Mouse (Mus musculus) testis, postnatal 10 days (tissue): Measurements from ENCODE around the gene Cilp.
"Not testable (repeated sequence)": the region's sequence is repeated elsewhere in the genome, so short reads cannot be mapped to it uniquely, and the experiment has no call there.

Experiments used
- DNase-seq: peaks from one replicate; pipeline ENCODE4 v3.0.0; 2021; ENCODE audit warnings: low spot score

The Cilp gene

GRCm38 (mm10) chr9:65248377-65248690, 16.6 kb upstream of the Cilp start:
- DNase-seq: no peak

DNA sequence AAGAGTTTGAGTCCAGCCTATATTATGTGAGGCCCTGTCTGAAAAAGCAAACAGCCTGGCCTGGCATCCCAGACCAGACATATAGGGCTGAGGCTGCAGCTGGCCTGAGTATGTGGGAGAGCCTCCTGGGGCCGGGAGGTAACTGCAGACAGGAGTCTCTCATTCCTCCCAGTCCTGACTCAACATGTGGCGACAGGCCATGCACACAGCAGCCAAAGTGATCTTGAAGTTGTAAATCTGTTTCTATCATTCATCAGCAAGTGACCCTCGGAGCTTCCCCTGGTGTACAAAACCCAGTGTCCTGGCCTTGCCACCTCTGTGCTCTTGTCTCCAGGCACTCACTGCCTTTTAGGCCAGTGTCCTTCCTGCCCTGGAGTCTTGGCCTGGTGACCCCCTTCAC, 13.0 kb upstream of the Cilp start:
- no peak for DNase-seq

- peak; percentile 62 for DNase-seq
Measured at GRCm38 (mm10) chr9:65255906-65256600, 8.9 kb upstream of the Cilp start.

- no peak for DNase-seq
Measured at GRCm38 (mm10) chr9:65257218-65257910, 7.6 kb upstream of the Cilp start.

DNA sequence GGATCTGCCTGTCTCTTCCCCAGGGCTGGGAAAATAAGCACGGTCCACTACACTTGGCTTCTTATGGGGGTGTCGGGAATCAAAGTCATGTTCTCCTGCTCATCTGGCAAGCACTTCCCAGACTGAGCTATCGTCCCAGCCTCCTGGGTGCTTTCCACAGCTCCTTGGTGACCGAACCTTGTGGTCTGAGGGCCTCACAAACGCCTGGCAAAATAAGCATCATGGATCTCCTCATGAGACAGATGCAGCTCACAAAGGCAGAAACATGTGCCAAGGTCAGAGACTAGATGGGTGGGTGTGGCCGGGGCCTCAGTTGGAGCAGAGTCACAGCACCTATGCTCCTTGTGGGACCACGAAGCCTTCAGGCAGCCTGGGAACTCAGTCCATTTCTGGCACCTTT, 5.6 kb upstream of the Cilp start:
- DNase-seq: no peak

DNA sequence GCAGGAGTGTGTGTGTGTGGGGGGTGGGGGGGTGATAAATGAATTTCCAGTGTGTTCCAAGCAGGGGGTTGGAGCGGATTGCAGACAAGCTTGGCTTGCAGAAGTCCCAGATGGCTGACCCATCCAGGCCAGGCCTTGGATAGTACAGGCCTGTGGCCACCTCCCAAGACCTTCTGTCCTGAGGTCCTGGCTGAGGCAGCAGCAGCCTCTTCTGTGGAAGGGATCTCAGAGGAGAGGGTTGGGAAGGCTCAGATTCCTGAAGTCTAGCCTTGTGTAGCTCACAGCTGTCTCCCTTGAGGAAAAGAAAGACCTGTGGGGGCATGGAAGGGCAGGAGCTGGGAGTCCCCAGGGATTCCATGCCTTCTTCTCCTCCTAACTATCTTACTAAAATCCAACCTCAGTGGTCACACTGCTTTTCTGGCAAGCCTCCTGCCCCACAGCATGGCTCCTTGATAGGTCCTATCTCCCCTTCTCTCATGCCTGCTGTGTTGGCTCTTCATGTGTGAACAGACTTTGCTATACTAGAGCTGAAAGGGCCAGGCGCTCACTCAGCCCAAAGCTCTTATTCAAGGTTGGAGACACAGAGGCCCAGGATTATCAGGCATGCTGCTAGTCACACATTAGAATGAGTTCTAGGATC, 3.3 kb upstream of the Cilp start:
- DNase-seq: no peak

DNA sequence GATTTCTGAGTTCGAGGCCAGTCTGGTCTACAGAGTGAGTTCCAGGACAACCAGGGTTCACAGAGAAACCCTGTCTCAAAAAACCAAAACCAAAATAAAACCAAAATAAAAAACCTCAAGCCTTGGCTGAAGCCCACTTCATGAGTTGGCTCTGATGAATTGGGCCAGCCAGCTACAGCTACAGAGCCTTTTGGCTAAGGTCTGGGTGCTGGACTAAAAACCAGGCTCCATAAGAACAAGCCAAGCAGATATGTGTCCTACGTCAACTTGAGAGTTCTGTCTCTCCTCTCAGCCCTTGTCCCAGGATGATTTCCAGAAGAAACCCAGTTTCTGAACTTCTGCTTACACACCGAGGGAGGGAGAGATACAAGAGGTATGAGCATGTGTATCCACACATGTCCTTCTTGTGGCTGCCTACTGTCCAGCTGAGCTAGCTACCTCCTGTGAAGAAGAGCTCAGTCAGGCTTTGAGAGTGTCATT, 2.3 kb upstream of the Cilp start:
- no peak for DNase-seq

GRCm38 (mm10) chr9:65267742-65268515, 2.9 kb downstream of the Cilp start:
- DNase-seq: no peak

DNA sequence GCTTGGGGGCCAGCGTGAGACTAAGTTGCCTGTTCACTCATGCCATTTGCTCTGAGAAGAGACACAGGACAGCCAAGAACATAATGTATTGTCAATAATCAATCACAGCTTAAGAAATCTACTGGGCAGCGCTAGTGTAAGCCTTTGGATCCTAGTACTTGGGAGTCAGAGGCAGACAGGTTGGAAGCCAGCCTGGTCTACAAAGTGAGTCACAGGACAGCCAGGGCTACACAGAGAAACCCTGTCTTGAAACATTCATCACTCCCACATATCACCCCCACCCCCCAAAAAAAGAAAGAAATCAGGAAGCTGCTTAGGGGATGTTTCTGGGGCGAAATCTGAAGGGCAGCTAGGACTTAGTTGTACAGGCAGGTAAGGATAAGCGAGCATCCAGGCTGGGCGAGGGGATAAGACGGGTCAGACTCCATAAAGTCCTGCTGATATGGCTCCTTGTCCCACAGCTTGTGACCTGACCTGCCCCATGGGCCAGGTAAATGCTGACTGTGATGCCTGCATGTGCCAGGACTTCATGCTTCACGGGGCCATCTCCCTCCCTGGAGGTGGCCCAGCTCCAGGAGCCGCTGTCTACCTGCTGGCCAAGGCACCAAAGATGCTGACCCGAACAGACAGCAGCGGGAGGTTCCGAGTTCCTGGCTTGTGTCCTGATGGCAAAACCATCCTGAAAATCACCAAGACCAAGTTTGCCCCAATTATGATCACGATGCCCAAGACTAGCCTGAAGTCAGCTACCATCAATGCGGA, 8.2 kb downstream of the Cilp start:
- DNase-seq: no peak

DNA sequence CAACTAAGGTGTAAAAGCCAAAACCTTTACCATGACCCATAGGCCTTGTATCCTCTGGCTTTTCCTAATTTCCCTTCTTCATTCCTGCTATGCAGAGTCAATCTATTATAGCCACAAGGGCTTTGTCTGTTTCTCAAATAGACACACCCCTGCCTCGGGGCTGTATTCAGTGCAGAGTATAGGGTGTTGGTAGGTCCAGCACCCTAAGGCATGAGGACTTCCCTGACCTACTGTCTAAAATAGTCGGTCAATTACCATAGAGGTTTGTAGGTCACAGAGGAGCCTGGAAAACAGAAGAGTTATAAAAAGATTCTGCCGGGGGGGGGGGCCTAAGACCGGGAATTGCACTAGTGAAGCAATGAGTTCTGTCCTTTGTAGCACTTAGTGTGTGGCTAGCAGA, 8.9 kb downstream of the Cilp start:
- no peak for DNase-seq

- not testable (repeated sequence) for DNase-seq
Measured at GRCm38 (mm10) chr9:65274851-65275250, 9.9 kb downstream of the Cilp start.

DNA sequence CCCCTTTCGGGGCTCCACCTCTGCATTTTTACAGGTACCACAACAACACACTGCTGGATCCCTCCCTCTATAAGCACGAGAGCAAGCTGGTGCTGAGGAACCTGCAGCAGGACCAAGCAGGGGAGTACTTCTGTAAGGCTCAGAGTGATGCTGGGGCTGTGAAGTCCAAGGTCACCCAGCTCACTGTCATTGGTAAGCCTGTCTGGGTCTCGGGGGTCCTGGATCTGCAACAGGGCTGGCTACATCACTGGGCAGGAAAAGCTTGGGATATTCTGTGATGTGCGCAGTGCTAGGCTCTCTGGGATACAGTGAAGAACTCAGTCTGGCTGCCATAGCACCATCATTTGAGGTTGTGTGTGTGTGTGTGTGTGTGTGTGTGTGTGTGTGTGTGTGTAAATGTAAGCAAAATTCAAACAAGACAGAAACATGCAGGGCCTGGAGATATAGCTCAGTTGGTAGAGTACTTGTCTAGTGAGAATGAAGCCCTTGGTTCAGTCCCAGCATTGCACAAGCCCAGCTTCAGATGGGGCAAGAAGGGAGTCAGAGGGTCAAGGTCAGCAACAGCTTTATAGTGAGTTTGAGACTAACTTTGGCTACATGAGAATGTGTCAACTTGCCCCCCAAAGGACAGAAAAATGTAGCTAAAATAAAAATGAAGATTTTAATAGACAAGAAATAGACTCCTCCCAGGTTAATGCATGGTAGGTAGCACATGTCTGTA, 11.0 kb downstream of the Cilp start:
- no peak for DNase-seq

DNA sequence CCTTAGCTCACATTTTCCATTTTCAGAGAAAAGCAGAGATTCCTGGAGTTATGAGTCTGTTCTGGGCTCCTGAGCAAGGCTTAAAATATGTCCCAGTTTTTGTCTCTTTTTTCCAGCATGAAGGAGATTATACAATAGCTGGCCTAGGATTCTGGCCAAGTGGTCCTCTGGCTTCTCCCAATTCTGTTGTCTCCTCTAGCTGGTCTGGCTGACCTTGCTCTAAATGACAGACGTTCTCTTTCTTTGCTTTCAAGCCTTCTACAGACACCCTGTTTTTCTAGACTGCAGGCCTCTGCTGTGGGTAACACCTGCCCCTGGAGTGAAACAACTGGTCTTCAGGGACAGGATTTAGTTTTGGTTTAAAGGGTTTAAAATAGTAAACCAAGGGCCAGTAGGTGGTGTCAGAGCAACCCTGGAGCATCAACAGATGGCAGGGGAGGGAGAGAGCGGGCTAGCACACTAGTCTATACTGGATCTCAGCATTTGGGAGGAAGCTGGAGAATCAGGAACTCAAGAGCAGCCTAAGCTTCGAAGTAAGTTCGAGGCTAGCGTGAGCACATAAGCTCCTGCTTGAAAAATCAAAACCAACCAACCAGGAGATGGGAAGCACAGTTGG, 16.7 kb downstream of the Cilp start:
- DNase-seq: no peak

GRCm38 (mm10) chr9:65283301-65283700, 18.3 kb downstream of the Cilp start:
- no peak for DNase-seq

GRCm38 (mm10) chr9:65288252-65288651, 23.3 kb downstream of the Cilp start:
- not testable (repeated sequence) for DNase-seq

- no peak for DNase-seq
Measured at GRCm38 (mm10) chr9:65289988-65290387, 25.0 kb downstream of the Cilp start.

- no peak for DNase-seq
Measured at GRCm38 (mm10) chr9:65292421-65292820, 27.4 kb downstream of the Cilp start.

DNA sequence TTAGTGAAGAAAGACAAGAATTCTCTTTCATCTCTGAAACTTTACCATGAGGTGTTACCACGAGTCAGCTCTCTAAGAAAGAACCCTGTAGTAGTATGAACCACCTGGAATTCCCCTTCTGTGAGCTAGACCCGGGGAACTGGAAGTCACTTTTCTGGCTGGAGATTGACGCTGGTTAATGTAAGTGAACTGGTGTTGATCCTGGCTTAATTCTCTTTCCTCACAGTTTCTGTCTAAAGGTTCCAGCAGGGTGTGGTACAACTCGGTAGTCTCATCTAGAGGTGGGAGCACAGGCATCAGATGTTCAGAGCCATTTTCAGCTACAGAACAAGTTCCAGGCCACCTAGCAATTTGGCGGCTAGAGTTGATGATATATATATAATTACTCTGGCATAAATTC, 28.1 kb downstream of the Cilp start:
- no peak for DNase-seq

DNA sequence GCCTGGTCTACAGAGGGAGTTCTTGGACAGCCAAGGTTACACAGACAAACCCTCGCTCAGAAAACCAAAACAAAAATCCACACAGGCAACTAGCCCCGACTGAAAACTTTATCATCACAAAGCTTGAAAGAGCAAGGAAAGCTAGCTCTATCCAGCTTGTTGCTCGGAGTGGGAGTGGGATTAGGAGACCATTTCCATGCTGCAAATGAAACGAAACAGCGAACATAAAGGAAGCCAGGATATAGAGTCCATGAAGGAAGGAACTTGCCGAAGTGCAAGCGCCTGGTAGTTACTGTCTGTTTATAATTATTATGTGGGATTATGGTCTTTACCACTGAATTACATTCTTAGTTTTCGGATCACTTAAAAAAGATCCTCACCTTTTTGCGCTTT, 28.6 kb downstream of the Cilp start:
- DNase-seq: no peak

DNA sequence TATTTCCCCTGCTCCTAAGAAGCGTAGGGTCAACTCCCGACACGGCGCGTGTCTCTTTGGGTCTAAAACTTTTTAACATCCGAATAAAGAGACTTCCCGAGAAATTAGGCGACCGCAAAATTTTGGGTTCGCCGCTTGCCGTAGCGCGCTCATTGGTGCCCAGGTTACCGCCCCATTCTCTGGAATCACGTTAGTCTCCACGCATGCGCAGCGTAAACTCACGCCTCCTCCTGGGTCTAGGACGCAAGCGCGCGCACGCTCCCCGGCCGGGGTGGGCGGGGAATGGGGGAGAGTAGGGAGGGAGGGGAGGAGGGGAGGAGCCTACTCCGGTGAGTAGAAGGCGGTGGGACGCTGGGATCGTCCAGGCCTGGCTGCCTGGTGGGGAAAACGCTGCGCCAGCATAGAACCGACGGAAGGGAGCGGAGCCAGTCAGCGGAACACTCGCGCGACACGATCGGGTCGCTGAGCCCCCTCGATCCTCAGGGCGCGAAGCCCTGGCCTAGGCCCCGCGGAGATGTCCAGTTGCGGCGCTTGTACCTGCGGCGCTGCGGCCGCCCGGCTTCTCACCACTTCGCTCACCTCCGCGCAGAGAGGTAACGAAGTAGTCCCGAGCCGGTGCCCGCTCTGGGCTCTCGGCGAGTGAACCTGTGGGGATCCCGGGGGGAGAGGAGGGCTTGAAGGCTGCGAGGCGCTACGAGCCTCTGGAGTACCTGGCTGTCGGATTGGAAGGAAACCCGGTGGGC, 29.2 kb downstream of the Cilp start, which contains the start of gene Clpx:
Clpx (plus strand) TSS at position 288 of the 743 bp plus-strand sequence.
- peak; percentile 98 for DNase-seq
